Comparison of ENCODE assay signal across 25 mouse cellular contexts in genomic region chr2:6558303-6559254, GRCm38 (mm10).
A peak's percentile ranks its signal among the peaks of the same experiment; 100 is the strongest.
DNase-seq lines count a peak whose midpoint lies in the region; ATAC-seq and TF ChIP-seq lines count a peak whose summit lies in the region.
"Had no signal": no experiment of that assay in that cellular context is flagged by ENCODE, and none has a peak within 500 bp of the region (broad histone marks: within the 10 kb centered on the region; RNA-seq: fewer than 3 reads in every experiment).

No protein-coding gene starts in this region.

- TF ChIP-seq POLR2A in heart, adult 2 months (IDR thresholded peaks at IDR 0.05; ENCODE audit: insufficient read depth, low read depth, low read length), result no peak

- no peak overlapping the region for H3K9ac ChIP-seq in hindbrain, embryonic 14.5 days
- no peak overlapping the region for H3K9ac ChIP-seq in hindbrain, embryonic 16.5 days (ENCODE audit: low read depth, low read length)
- no peak overlapping the region for H3K9ac ChIP-seq in midbrain, embryonic 13.5 days (replicated peaks)
- H3K9ac ChIP-seq in midbrain, embryonic 15.5 days, result no peak overlapping the region
- no peak overlapping the region for H3K9ac ChIP-seq in heart, adult 2 months (ENCODE audit: low read depth, low read length)
- H3K9ac ChIP-seq: embryonic facial prominence, embryonic 13.5 days; embryonic facial prominence, embryonic 15.5 days had no signal

- H3K79me2 ChIP-seq in heart, adult 2 months (replicated peaks; ENCODE audit: control insufficient read depth, insufficient read depth, low read length), result no peaks in the 10 kb centered on the region

- no peaks in the 10 kb centered on the region for H3K4me1 ChIP-seq in hindbrain, embryonic 14.5 days (replicated peaks; ENCODE audit: control insufficient read depth, insufficient read depth, low read length)
- H3K4me1 ChIP-seq in hindbrain, embryonic 16.5 days (ENCODE audit: control insufficient read depth, insufficient read depth, low read depth, low read length), result no peaks in the 10 kb centered on the region
- H3K4me1 ChIP-seq in megakaryocyte, embryonic 14.5 days, result peaks cover 62% of the 10 kb centered on the region
- H3K4me1 ChIP-seq in midbrain, embryonic 13.5 days (replicated peaks), result no peaks in the 10 kb centered on the region
- no peaks in the 10 kb centered on the region for H3K4me1 ChIP-seq in midbrain, embryonic 15.5 days
- no peaks in the 10 kb centered on the region for H3K4me1 ChIP-seq in brown adipose tissue, adult 24 weeks (ENCODE audit: control insufficient read depth, insufficient read depth, insufficient read length, low read length)
- no peaks in the 10 kb centered on the region for H3K4me1 ChIP-seq in heart, adult 2 months (ENCODE audit: control insufficient read depth, insufficient read depth, low read length)
- H3K4me1 ChIP-seq: embryonic facial prominence, embryonic 13.5 days; embryonic facial prominence, embryonic 15.5 days had no signal

- H3K27ac ChIP-seq in hindbrain, embryonic 14.5 days, result 0 out of 2 replicates have a peak overlapping the region, but pooled peaks have one; percentile 35
- no peak overlapping the region for H3K27ac ChIP-seq in hindbrain, embryonic 16.5 days (ENCODE audit: low read depth, low read length)
- no peak overlapping the region for H3K27ac ChIP-seq in midbrain, embryonic 13.5 days
- no peak overlapping the region for H3K27ac ChIP-seq in midbrain, embryonic 15.5 days
- 0 out of 2 replicates have a peak overlapping the region, but pooled peaks have one; percentile 32 for H3K27ac ChIP-seq in brown adipose tissue, adult 24 weeks (replicated peaks; ENCODE audit: low read depth, low read length)
- H3K27ac ChIP-seq in heart, adult 2 months, result no peak overlapping the region
- H3K27ac ChIP-seq: embryonic facial prominence, embryonic 13.5 days; embryonic facial prominence, embryonic 15.5 days had no signal

- no peak overlapping the region for H3K4me2 ChIP-seq in hindbrain, embryonic 14.5 days (replicated peaks)
- no peak overlapping the region for H3K4me2 ChIP-seq in hindbrain, embryonic 16.5 days (ENCODE audit: low read length)
- no peak overlapping the region for H3K4me2 ChIP-seq in midbrain, embryonic 13.5 days (replicated peaks)
- no peak overlapping the region for H3K4me2 ChIP-seq in midbrain, embryonic 15.5 days
- H3K4me2 ChIP-seq: embryonic facial prominence, embryonic 13.5 days; embryonic facial prominence, embryonic 15.5 days had no signal

- ATAC-seq in hindbrain, embryonic 14.5 days (ENCODE audit: low FRiP score), result no peak
- ATAC-seq in hindbrain, embryonic 16.5 days, result no peak
- ATAC-seq in megakaryocyte, adult 5-6 weeks (ENCODE audit: poor library complexity, severe bottlenecking), result no peak
- ATAC-seq in midbrain, embryonic 13.5 days, result 0 out of 2 replicates have a peak, but pooled peaks have one; percentile 17
- ATAC-seq in midbrain, embryonic 15.5 days (replicated peaks), result no peak
- ATAC-seq: forebrain, embryonic 14.5 days; forebrain, embryonic 16.5 days; Patski had no signal

- no peaks in the 10 kb centered on the region for H3K9me3 ChIP-seq in hindbrain, embryonic 14.5 days (ENCODE audit: control insufficient read depth, low read length)
- H3K9me3 ChIP-seq in hindbrain, embryonic 16.5 days (ENCODE audit: control insufficient read depth, low read length), result no peaks in the 10 kb centered on the region
- no peaks in the 10 kb centered on the region for H3K9me3 ChIP-seq in megakaryocyte, embryonic 14.5 days
- H3K9me3 ChIP-seq in midbrain, embryonic 13.5 days, result no peaks in the 10 kb centered on the region
- no peaks in the 10 kb centered on the region for H3K9me3 ChIP-seq in midbrain, embryonic 15.5 days
- H3K9me3 ChIP-seq: embryonic facial prominence, embryonic 13.5 days; embryonic facial prominence, embryonic 15.5 days; G1E had no signal

- no peaks in the 10 kb centered on the region for H3K27me3 ChIP-seq in hindbrain, embryonic 14.5 days (ENCODE audit: control insufficient read depth, insufficient read depth, low read length)
- H3K27me3 ChIP-seq in hindbrain, embryonic 16.5 days (replicated peaks; ENCODE audit: control insufficient read depth, insufficient read depth, low read length), result no peaks in the 10 kb centered on the region
- H3K27me3 ChIP-seq in megakaryocyte, embryonic 14.5 days (replicated peaks), result no peaks in the 10 kb centered on the region
- no peaks in the 10 kb centered on the region for H3K27me3 ChIP-seq in midbrain, embryonic 13.5 days
- H3K27me3 ChIP-seq in midbrain, embryonic 15.5 days (replicated peaks), result no peaks in the 10 kb centered on the region
- H3K27me3 ChIP-seq in heart, adult 2 months (ENCODE audit: control insufficient read depth, insufficient read depth, low read length), result no peaks in the 10 kb centered on the region
- H3K27me3 ChIP-seq: embryonic facial prominence, embryonic 13.5 days; embryonic facial prominence, embryonic 15.5 days; Patski had no signal

- peaks cover 25% of the 10 kb centered on the region for H3K36me3 ChIP-seq in hindbrain, embryonic 14.5 days (replicated peaks; ENCODE audit: control insufficient read depth, insufficient read depth)
- H3K36me3 ChIP-seq in hindbrain, embryonic 16.5 days (ENCODE audit: control insufficient read depth, insufficient read depth, low read length), result peaks cover 5% of the 10 kb centered on the region
- H3K36me3 ChIP-seq in megakaryocyte, embryonic 14.5 days (replicated peaks; ENCODE audit: low read length), result peaks cover 83% of the 10 kb centered on the region
- H3K36me3 ChIP-seq in midbrain, embryonic 13.5 days, result peaks cover 34% of the 10 kb centered on the region
- H3K36me3 ChIP-seq in midbrain, embryonic 15.5 days (replicated peaks), result peaks cover 6% of the 10 kb centered on the region; the same call in 1 of the 2 replicates
- H3K36me3 ChIP-seq in heart, adult 2 months (ENCODE audit: control insufficient read depth, insufficient read depth, low read length), result no peaks in the 10 kb centered on the region
- H3K36me3 ChIP-seq: embryonic facial prominence, embryonic 15.5 days; G1E had no signal

- no peak overlapping the region for H3K4me3 ChIP-seq in hindbrain, embryonic 14.5 days (replicated peaks; ENCODE audit: low read length)
- H3K4me3 ChIP-seq in hindbrain, embryonic 16.5 days (ENCODE audit: low read length), result no peak overlapping the region
- peak overlapping the region; percentile 33 for H3K4me3 ChIP-seq in megakaryocyte, embryonic 14.5 days (replicated peaks)
- no peak overlapping the region for H3K4me3 ChIP-seq in midbrain, embryonic 13.5 days (replicated peaks)
- H3K4me3 ChIP-seq in midbrain, embryonic 15.5 days, result no peak overlapping the region
- H3K4me3 ChIP-seq in brown adipose tissue, adult 24 weeks (ENCODE audit: insufficient read depth, low read depth, low read length), result no peak overlapping the region
- no peak overlapping the region for H3K4me3 ChIP-seq in heart, adult 2 months
- H3K4me3 ChIP-seq: embryonic facial prominence, embryonic 13.5 days; embryonic facial prominence, embryonic 15.5 days; erythroblast, embryonic 14.5 days had no signal

- no peak for TF ChIP-seq EP300 in heart, adult 2 months (IDR thresholded peaks at IDR 0.05; ENCODE audit: insufficient read depth, low read depth, low read length)

- DNase-seq in hindbrain, embryonic 14.5 days (ENCODE audit: low spot score), result no peak
- no peak for DNase-seq in heart, adult 2 months
- DNase-seq: adrenal gland, adult 8-10 months; adrenal gland, postnatal 14 days; adrenal gland, postnatal 36 days; cerebellum, adult 11 months; cerebellum, adult 18-20 months; cerebellum, adult 8-10 months; cerebellum, adult 9-11 months; cerebellum, postnatal 14 days; cerebellum, postnatal 36 days; embryo, embryonic 11 days had no signal

- TF ChIP-seq CTCF in heart, adult 2 months (IDR thresholded peaks at IDR 0.05), result no peak

- intact Hi-C loops in heart, adult 2 months (cut with DNase I), result no loop called here

- 82% methylated on average over 14 of the region's 14 CpGs for WGBS in hindbrain, embryonic 14.5 days
- whole genome bisulfite sequencing in hindbrain, embryonic 16.5 days, result 78% methylated on average over 14 of the region's 14 CpGs
- 91% methylated on average over 14 of the region's 14 CpGs for WGBS in midbrain, embryonic 13.5 days
- 87% methylated on average over 14 of the region's 14 CpGs for WGBS in midbrain, embryonic 15.5 days
- 83% methylated on average over 14 of the region's 14 CpGs for WGBS in heart, adult 2 months

Comparison
In these comparisons a context has a peak if more than half of its experiments do, and no peak if none do; other contexts are left out.
1. H3K27ac ChIP-seq: peak in hindbrain, embryonic 14.5 days (single experiment) and brown adipose tissue, adult 24 weeks (single experiment); none in hindbrain, embryonic 16.5 days (single experiment), midbrain, embryonic 13.5 days (single experiment), midbrain, embryonic 15.5 days (single experiment) and heart, adult 2 months (single experiment).